Mouse (Mus musculus) layer of hippocampus, adult 2 months (tissue): Measurements from ENCODE around the gene Rpl11. TPM values are rescaled to one million over a fixed set of nuclear protein-coding genes. Genes with fewer than 3 reads are reported as not detected.
A peak's percentile ranks its signal among the peaks of the same experiment; 100 is the strongest.
"Not testable (repeated sequence)": the region's sequence is repeated elsewhere in the genome, so short reads cannot be mapped to it uniquely, and the experiment has no call there.

Experiments
- DNase-seq, 2 experiments: peaks; one replicate each; pipeline ENCODE4 v3.0.0; 2022; ENCODE audit warnings: low spot score in 2 of 2
- H3K27ac ChIP-seq: fragments of 200-600 bp; 2 replicates; pipeline ENCODE4 v1.8.1; 2022
- H3K4me3 ChIP-seq: fragments of 200-600 bp; 2 replicates; pipeline ENCODE4 v1.8.1; 2022; ENCODE audit warnings: mild to moderate bottlenecking
- CTCF ChIP-seq: fragments of 200-600 bp; conservative IDR thresholded peaks from 2 replicates; pipeline ENCODE4 v1.8.1; 2022; ENCODE audit warnings: antibody characterized with exemption, mild to moderate bottlenecking, moderate library complexity
- total RNA-seq, 2 experiments: library from RNA; stranded (reverse); gene quantifications; 2 replicates each; pipeline ENCODE4 v1.2.3; 2021

The Rpl11 gene
- total RNA-seq, 2 experiments from 2014 or later, result 291 to 317 TPM

GRCm38 (mm10) chr4:136004921-136005320 lies 48.3 kb downstream of the Rpl11 start:
- TF ChIP-seq CTCF, result no peak
- no peak for DNase-seq
- no peak overlapping the region for H3K27ac ChIP-seq
- no peak overlapping the region for H3K4me3 ChIP-seq

- no peak for DNase-seq
- no peak overlapping the region for H3K4me3 ChIP-seq
- no peak overlapping the region for H3K27ac ChIP-seq
- no peak for TF ChIP-seq CTCF
Observed at GRCm38 (mm10) chr4:136004107-136004675, 49.0 kb downstream of the Rpl11 start.

GRCm38 (mm10) chr4:135995118-135995517 lies 58.1 kb downstream of the Rpl11 start:
- Histone ChIP-seq H3K27ac (no peak overlapping the region), H3K4me3 (no peak overlapping the region)
- DNase-seq, result no peak
- TF ChIP-seq CTCF, result no peak

- Histone ChIP-seq H3K27ac (no peak overlapping the region), H3K4me3 (no peak overlapping the region)
- no peak for TF ChIP-seq CTCF
- no peak for DNase-seq
Observed at GRCm38 (mm10) chr4:135993941-135994340, 59.3 kb downstream of the Rpl11 start.

- TF ChIP-seq CTCF, result no peak
- peak in 1 of 2 experiments; percentile 32 for DNase-seq
- Histone ChIP-seq H3K27ac (peak overlapping the region; percentile 96), H3K4me3 (peak overlapping the region; percentile 77)
Observed at GRCm38 (mm10) chr4:135987714-135988113, 65.5 kb downstream of the Rpl11 start.

GRCm38 (mm10) chr4:135986943-135987710 lies 66.1 kb downstream of the Rpl11 start, which contains the start of gene Pithd1:
TSS of gene Pithd1 (minus strand) at chr4:135987264.
- Histone ChIP-seq H3K27ac (peak within 1 kb of the TSS; percentile 96), H3K4me3 (peak within 1 kb of the TSS; percentile 77)
- DNase-seq, result peak; percentile 90
- TF ChIP-seq CTCF, result peak; percentile 56

GRCm38 (mm10) chr4:135986301-135986942 lies 66.8 kb downstream of the Rpl11 start:
- H3K4me3 ChIP-seq, result peak overlapping the region; percentile 77
- no peak for DNase-seq
- no peak for TF ChIP-seq CTCF
- H3K27ac ChIP-seq, result peak overlapping the region; percentile 96

- Histone ChIP-seq H3K27ac (no peak overlapping the region; the same call in 1 of the 2 replicates), H3K4me3 (peak overlapping the region; percentile 77)
- no peak for DNase-seq
- TF ChIP-seq CTCF, result no peak
Observed at GRCm38 (mm10) chr4:135985769-135986168, 67.5 kb downstream of the Rpl11 start.

- no peak overlapping the region for H3K27ac ChIP-seq
- H3K4me3 ChIP-seq, result no peak overlapping the region
- no peak for DNase-seq
- TF ChIP-seq CTCF, result no peak
Observed at GRCm38 (mm10) chr4:135985193-135985592, 68.0 kb downstream of the Rpl11 start.

- no peak overlapping the region for H3K4me3 ChIP-seq
- no peak for TF ChIP-seq CTCF
- no peak overlapping the region for H3K27ac ChIP-seq
- no peak for DNase-seq
Observed at GRCm38 (mm10) chr4:135984556-135984955, 68.7 kb downstream of the Rpl11 start.

GRCm38 (mm10) chr4:135981524-135982063 lies 71.6 kb downstream of the Rpl11 start:
- TF ChIP-seq CTCF, result no peak; the same call in 1 of the 2 replicates

GRCm38 (mm10) chr4:135980223-135980622 lies 73.0 kb downstream of the Rpl11 start:
- H3K4me3 ChIP-seq, H3K27ac ChIP-seq, DNase-seq: not testable (repeated sequence)

More at GRCm38 (mm10) chr4:135981524-135982063, 71.6 kb downstream of the Rpl11 start:
- H3K4me3 ChIP-seq, result no peak overlapping the region
- peak overlapping the region; percentile 61; the same call in 1 of the 2 replicates for H3K27ac ChIP-seq
- DNase-seq, result peak; percentile 77 to 92

Other genes with a start within 250 kb of the Rpl11 start
- 10 to 100 TPM; 82.6 to 94.2 TPM for gene Srsf10, start 197.7 kb downstream of the Rpl11 start, total RNA-seq
- 10 to 100 TPM; 52.7 to 54.8 TPM for gene Pnrc2, start 179.6 kb downstream of the Rpl11 start, total RNA-seq
- under 1 TPM in 1 of 2 experiments, not detected in 1; 0.12 TPM for gene Cnr2, start 158.0 kb downstream of the Rpl11 start, total RNA-seq
- gene Fuca1, start 132.7 kb downstream of the Rpl11 start, total RNA-seq, result 10 to 100 TPM; 39.4 to 39.7 TPM
- 10 to 100 TPM; 35.2 to 36.1 TPM for gene Hmgcl, start 107.0 kb downstream of the Rpl11 start, total RNA-seq
- gene Gale, start 89.7 kb downstream of the Rpl11 start, total RNA-seq, result 10 to 100 TPM; 22.6 to 23.8 TPM
- gene Lypla2, start 80.8 kb downstream of the Rpl11 start, total RNA-seq, result 100 to 1,000 TPM in 1 of 2 experiments, 10 to 100 TPM in 1; 95.3 to 103 TPM
- 10 to 100 TPM; 80.6 to 86.0 TPM for gene Pithd1, start 66.2 kb downstream of the Rpl11 start, total RNA-seq
- 10 to 100 TPM; 27.3 to 28.5 TPM for gene Eloa, start 31.7 kb downstream of the Rpl11 start, total RNA-seq
- 10 to 100 TPM; 45.1 to 47.4 TPM for gene Id3, start 90.1 kb upstream of the Rpl11 start, total RNA-seq
- 1 to 10 TPM in 1 of 2 experiments, under 1 TPM in 1; 0.74 to 1.5 TPM for gene E2f2, start 119.0 kb upstream of the Rpl11 start, total RNA-seq
- gene Asap3, start 152.9 kb upstream of the Rpl11 start, total RNA-seq, result 1 to 10 TPM; 2.5 to 3.1 TPM
- not detected for gene Tcea3, start 194.3 kb upstream of the Rpl11 start, total RNA-seq
- gene Zfp46, start 231.3 kb upstream of the Rpl11 start, total RNA-seq, result 10 to 100 TPM; 44.2 to 49.0 TPM